Mouse (Mus musculus): Measurements from ENCODE around the gene Hoxb4. TPM values are rescaled to one million over a fixed set of nuclear protein-coding genes. Genes with fewer than 3 reads are reported as not detected.
A peak's percentile ranks its signal among the peaks of the same experiment; 100 is the strongest.

Gene Hoxb4
- polyA plus RNA-seq, 1 experiment: 2.6 TPM

DNA sequence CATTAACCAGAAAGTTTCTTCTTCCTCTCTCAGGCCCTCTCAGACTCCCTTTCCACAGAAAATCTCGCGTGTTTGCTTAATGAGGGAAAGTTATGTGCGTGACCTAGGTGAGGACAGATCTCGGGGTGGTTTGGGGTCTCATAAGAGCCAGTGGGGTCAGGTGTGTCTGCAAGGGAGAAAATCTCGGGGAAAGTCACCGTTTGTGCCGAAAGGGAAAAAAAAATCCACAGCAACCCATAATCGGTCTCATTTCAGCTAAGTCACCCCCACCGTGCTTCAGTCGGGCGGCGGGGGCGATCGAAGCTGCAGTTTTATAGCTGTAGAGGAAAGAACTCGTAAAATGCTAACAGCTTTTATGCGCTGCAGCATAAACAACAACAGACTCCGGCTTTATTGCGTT is 36.7 kb upstream of the Hoxb4 start:
- Histone ChIP-seq H3K27me3 (ENCODE audit: control insufficient read depth, insufficient read depth, low read length) (peaks cover 61% of the 10 kb centered on the region), H3K36me3 (ENCODE audit: control insufficient read depth, insufficient read depth, low read length) (no peaks in the 10 kb centered on the region), H3K4me3 (ENCODE audit: extremely low read depth, insufficient read depth, insufficient read length) (no peak overlapping the region), H3K4me1 (ENCODE audit: control insufficient read depth, insufficient read depth, insufficient read length) (peaks cover 5% of the 10 kb centered on the region), H3K27ac (ENCODE audit: insufficient read depth, low read length) (no peak overlapping the region)
- 22% methylated on average over 18 of the region's 18 CpGs for WGBS
- DNase-seq (ENCODE audit: low read depth in 1 of 2, low spot score in 2 of 2): no peak
- TF ChIP-seq CTCF (IDR thresholded peaks at IDR 0.05; ENCODE audit: extremely low read depth, insufficient read depth, insufficient read length, insufficient replicate concordance) (no peak), POLR2A (IDR thresholded peaks at IDR 0.05; ENCODE audit: low read depth, low read length) (no peak)

DNA sequence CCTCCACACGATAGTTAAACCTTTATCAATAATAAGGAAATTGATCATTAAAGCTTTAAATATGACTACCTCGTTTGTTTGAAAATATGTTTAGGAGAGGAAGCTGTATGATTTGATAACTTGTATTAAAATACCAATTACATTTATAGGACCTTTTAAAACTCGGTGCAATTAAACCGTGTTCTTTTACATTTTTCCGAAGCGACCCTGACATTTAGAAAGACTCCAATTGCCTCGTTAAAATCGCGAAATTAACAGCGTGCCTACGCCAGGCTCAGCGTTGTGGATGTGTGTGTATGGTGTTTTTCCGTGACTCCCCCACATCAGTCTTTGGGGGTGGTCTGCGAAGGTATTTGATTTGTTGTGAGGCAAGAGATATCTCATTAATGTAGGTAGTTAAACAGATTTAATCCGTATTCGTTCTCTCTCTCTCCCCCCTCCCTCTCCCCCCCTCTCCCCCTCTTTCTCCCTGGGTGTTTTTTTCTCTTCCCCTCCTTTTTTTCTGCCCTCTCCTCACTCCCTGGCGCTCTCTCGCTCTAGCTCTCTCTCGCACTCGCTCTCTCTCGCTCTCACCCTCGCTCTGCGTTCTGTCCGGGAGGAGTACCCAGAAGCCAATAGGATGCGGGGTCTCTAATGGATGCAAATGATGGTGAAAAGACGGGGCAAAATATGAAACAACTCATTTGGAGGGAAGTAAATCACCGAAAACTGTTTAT is 36.1 kb upstream of the Hoxb4 start, which contains the start of gene Hoxb8:
Gene Hoxb8 (plus strand): TSS at position 51 of the 716 bp plus-strand sequence.
- WGBS: 8% methylated on average over 27 of the region's 27 CpGs

DNA sequence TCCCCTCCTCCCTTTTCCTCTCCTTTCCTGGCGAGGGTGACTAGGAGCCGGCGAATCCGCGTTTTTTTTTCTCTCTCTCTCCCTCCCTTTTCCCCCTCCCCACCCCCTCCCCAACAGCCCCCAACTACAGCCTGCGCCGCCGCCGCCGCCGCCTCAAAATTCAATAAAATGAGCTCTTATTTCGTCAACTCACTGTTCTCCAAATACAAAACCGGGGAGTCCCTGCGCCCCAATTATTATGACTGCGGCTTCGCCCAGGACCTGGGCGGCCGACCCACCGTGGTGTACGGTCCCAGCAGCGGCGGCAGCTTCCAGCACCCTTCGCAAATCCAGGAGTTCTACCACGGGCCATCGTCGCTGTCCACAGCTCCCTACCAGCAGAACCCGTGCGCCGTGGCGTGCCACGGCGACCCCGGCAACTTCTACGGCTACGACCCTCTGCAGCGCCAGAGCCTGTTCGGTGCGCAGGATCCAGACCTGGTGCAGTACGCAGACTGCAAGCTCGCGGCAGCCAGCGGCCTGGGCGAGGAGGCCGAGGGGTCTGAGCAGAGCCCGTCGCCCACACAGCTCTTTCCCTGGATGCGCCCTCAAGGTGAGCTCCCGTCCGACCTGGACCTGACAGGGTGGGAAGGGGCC is 35.2 kb upstream of the Hoxb4 start:
- H3K4me3 ChIP-seq (ENCODE audit: extremely low read depth, insufficient read depth, insufficient read length): peak overlapping the region; percentile 16; the same call in 1 of the 2 replicates
- H3K4me1 ChIP-seq (ENCODE audit: control insufficient read depth, insufficient read depth, insufficient read length): peaks cover 8% of the 10 kb centered on the region
- TF ChIP-seq CTCF (IDR thresholded peaks at IDR 0.05; ENCODE audit: extremely low read depth, insufficient read depth, insufficient read length, insufficient replicate concordance) (no peak), POLR2A (IDR thresholded peaks at IDR 0.05; ENCODE audit: low read depth, low read length) (no peak)
- H3K27ac ChIP-seq (ENCODE audit: insufficient read depth, low read length): no peak overlapping the region
- 4% methylated on average over 48 of the region's 49 CpGs for WGBS
- H3K27me3 ChIP-seq (ENCODE audit: control insufficient read depth, insufficient read depth, low read length): peaks cover 60% of the 10 kb centered on the region
- DNase-seq (ENCODE audit: low read depth in 1 of 2, low spot score in 2 of 2): no peak
- H3K36me3 ChIP-seq (ENCODE audit: control insufficient read depth, insufficient read depth, low read length): no peaks in the 10 kb centered on the region

More for the DNA sequence above, 36.1 kb upstream of the Hoxb4 start, which contains the start of gene Hoxb8:
- no peak for TF ChIP-seq POLR2A (IDR thresholded peaks at IDR 0.05; ENCODE audit: low read depth, low read length)
- TF ChIP-seq CTCF (IDR thresholded peaks at IDR 0.05; ENCODE audit: extremely low read depth, insufficient read depth, insufficient read length, insufficient replicate concordance): no peak
- no peaks in the 10 kb centered on the region for H3K36me3 ChIP-seq (ENCODE audit: control insufficient read depth, insufficient read depth, low read length)
- H3K27me3 ChIP-seq (ENCODE audit: control insufficient read depth, insufficient read depth, low read length): peaks cover 63% of the 10 kb centered on the region
- no peak within 1 kb of the TSS for H3K4me3 ChIP-seq (ENCODE audit: extremely low read depth, insufficient read depth, insufficient read length)
- no peak within 1 kb of the TSS for H3K27ac ChIP-seq (ENCODE audit: insufficient read depth, low read length)
- no peak for DNase-seq (ENCODE audit: low read depth in 1 of 2, low spot score in 2 of 2)
- H3K4me1 ChIP-seq (ENCODE audit: control insufficient read depth, insufficient read depth, insufficient read length): peaks cover 8% of the 10 kb centered on the region

DNA sequence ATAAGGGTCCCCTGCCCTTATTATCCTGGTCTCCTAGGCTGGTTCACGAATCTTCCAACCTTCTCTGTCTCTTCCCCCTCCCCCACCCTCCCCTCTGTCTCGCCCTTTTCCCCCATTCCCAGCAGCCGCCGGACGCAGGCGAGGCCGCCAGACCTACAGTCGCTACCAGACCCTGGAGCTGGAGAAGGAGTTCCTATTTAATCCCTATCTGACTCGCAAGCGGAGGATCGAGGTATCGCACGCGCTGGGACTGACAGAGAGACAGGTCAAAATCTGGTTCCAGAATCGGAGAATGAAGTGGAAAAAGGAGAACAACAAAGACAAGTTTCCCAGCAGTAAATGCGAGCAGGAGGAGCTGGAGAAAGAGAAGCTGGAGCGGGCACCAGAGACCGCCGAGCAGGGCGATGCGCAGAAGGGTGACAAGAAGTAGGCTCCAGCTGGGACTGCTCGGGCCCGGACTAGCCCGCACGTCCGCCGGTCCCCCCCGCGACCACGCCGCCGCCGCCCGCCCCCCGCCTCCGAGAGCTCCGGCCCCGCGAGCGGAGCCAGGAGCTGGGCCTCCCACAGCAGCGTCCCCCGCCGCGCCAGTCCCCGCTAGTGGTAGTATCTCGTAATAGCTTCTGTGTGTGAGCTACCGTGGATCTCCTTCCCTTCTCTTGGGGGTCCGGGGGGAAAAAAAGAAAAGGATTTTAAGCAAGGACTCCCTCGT is 33.9 kb upstream of the Hoxb4 start:
- no peaks in the 10 kb centered on the region for H3K36me3 ChIP-seq (ENCODE audit: control insufficient read depth, insufficient read depth, low read length)
- no peak for DNase-seq (ENCODE audit: low read depth in 1 of 2, low spot score in 2 of 2)
- no peak for TF ChIP-seq CTCF (IDR thresholded peaks at IDR 0.05; ENCODE audit: extremely low read depth, insufficient read depth, insufficient read length, insufficient replicate concordance)
- TF ChIP-seq POLR2A (IDR thresholded peaks at IDR 0.05; ENCODE audit: low read depth, low read length): no peak
- H3K4me3 ChIP-seq (ENCODE audit: extremely low read depth, insufficient read depth, insufficient read length): peak overlapping the region; percentile 35; the same call in 1 of the 2 replicates
- 1% methylated on average over 49 of the region's 49 CpGs for whole genome bisulfite sequencing
- peaks cover 60% of the 10 kb centered on the region for H3K27me3 ChIP-seq (ENCODE audit: control insufficient read depth, insufficient read depth, low read length)
- peaks cover 8% of the 10 kb centered on the region for H3K4me1 ChIP-seq (ENCODE audit: control insufficient read depth, insufficient read depth, insufficient read length)
- H3K27ac ChIP-seq (ENCODE audit: insufficient read depth, low read length): no peak overlapping the region

DNA sequence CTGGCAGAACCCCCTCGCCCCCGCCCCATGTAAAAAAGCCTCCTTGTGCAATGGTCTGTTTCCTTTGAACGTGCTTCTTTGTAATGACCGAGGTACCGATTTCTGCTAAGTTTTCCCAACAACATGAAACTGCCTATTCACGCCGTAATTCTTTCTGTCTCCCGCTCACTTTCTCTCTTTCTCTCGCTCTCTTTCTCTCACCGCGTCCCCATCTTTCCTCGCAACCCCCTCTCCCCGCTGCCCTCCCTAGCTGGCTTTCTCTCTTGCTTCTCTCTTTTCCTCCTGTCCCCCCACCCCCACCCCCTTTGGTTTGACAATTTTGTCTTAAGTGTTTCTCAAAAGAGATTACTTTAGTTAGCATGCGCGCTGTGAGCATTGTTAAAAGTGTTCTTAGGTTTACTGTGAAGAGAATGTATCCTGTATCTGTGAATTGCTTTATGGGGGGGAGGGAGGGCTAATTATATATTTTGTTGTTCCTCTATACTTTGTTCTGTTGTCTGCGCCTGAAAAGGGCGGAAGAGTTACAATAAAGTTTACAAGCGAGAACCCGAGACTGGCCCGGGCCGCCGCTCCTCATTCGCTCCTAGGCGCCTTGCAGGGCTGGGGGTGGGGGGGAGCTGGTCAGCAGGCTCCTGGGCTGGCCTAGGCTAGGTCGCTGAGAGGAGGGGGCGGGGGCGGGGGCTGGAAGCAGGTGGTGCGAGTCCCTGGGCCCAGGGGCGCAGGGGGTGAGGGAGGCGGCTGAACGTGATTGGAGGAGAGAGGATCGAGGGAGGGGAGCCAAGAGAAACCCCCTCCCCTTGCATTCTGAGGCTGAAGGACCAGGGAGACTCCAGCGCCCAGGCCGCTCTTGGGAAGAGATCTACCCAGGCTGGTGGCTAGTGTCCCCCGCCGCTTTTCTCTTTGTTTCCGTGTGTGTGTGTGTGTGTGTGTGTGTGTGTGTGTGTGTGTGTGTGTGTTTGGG is 33.0 kb upstream of the Hoxb4 start:
- Histone ChIP-seq H3K4me1 (ENCODE audit: control insufficient read depth, insufficient read depth, insufficient read length) (peaks cover 8% of the 10 kb centered on the region), H3K27ac (ENCODE audit: insufficient read depth, low read length) (no peak overlapping the region), H3K4me3 (ENCODE audit: extremely low read depth, insufficient read depth, insufficient read length) (peak overlapping the region; percentile 33; the same call in 1 of the 2 replicates), H3K36me3 (ENCODE audit: control insufficient read depth, insufficient read depth, low read length) (no peaks in the 10 kb centered on the region), H3K27me3 (ENCODE audit: control insufficient read depth, insufficient read depth, low read length) (peaks cover 54% of the 10 kb centered on the region)
- DNase-seq (ENCODE audit: low read depth in 1 of 2, low spot score in 2 of 2): no peak
- WGBS: 6% methylated on average over 37 of the region's 37 CpGs
- TF ChIP-seq POLR2A (IDR thresholded peaks at IDR 0.05; ENCODE audit: low read depth, low read length): no peak
- no peak for TF ChIP-seq CTCF (IDR thresholded peaks at IDR 0.05; ENCODE audit: extremely low read depth, insufficient read depth, insufficient read length, insufficient replicate concordance)

Measured in spleen, adult 2 months (tissue).